Mouse (Mus musculus) adrenal gland, postnatal 36 days (tissue): ENCODE data around the gene Hoxa10. TPM values are rescaled to one million over a fixed set of nuclear protein-coding genes. Genes with fewer than 3 reads are reported as not detected.

Source experiments
- DNase-seq, 2 experiments: peaks; one replicate each; pipeline ENCODE4 v3.0.0; 2021; ENCODE audit warnings: mixed read lengths in 1 of 2
- total RNA-seq, 2 experiments: library from RNA; stranded (reverse); gene quantifications; 2 replicates each; pipeline ENCODE4 v1.2.3; 2021

Hoxa10 gene
- total RNA-seq, 2 experiments from 2014 or later: 0.20 to 0.30 TPM

- no peak for DNase-seq
These were observed 4.5 kb upstream of the Hoxa10 start for GRCm38 (mm10) chr6:52245040-52245756.

- DNase-seq: no peak
These were observed 3.9 kb upstream of the Hoxa10 start for GRCm38 (mm10) chr6:52244471-52245039.

- no peak for DNase-seq
These were observed 3.0 kb upstream of the Hoxa10 start for GRCm38 (mm10) chr6:52243681-52244121.

GRCm38 (mm10) chr6:52242801-52243332, 2.2 kb upstream of the Hoxa10 start:
- no peak for DNase-seq

GRCm38 (mm10) chr6:52241001-52241621, 457 bp upstream of the Hoxa10 start:
- no peak for DNase-seq

GRCm38 (mm10) chr6:52239625-52240388, 847 bp downstream of the Hoxa10 start:
- no peak for DNase-seq

- no peak for DNase-seq
These were observed 1.7 kb downstream of the Hoxa10 start for GRCm38 (mm10) chr6:52238976-52239375.

GRCm38 (mm10) chr6:52238155-52238545, 2.5 kb downstream of the Hoxa10 start:
- no peak for DNase-seq

- DNase-seq: no peak
These were observed 3.1 kb downstream of the Hoxa10 start for GRCm38 (mm10) chr6:52237346-52238154.

- no peak for DNase-seq
These were observed 3.8 kb downstream of the Hoxa10 start for GRCm38 (mm10) chr6:52236806-52237205.

- DNase-seq: no peak
These were observed 4.8 kb downstream of the Hoxa10 start for GRCm38 (mm10) chr6:52235866-52236265.

- no peak for DNase-seq
These were observed 5.4 kb downstream of the Hoxa10 start for GRCm38 (mm10) chr6:52235267-52235666.

GRCm38 (mm10) chr6:52234428-52235140, 6.1 kb downstream of the Hoxa10 start:
- no peak for DNase-seq

- no peak for DNase-seq
These were observed 6.9 kb downstream of the Hoxa10 start for GRCm38 (mm10) chr6:52233546-52234427.

GRCm38 (mm10) chr6:52232984-52233545, 7.6 kb downstream of the Hoxa10 start:
- no peak for DNase-seq

GRCm38 (mm10) chr6:52232568-52232965, 8.1 kb downstream of the Hoxa10 start:
- no peak for DNase-seq

GRCm38 (mm10) chr6:52231885-52232567, 8.6 kb downstream of the Hoxa10 start:
- no peak for DNase-seq

- DNase-seq: no peak
These were observed 10.0 kb downstream of the Hoxa10 start, which contains the start of gene Hoxa9 for GRCm38 (mm10) chr6:52230516-52231165. Hoxa9 (minus strand) TSS chr6:52231089.
